Mouse (Mus musculus) embryonic fibroblast, embryonic 13.5 days (primary cell): ENCODE measurements around the gene Gm45711. TPM values are rescaled to one million over a fixed set of nuclear protein-coding genes. Genes with fewer than 3 reads are reported as not detected.
"Not testable (repeated sequence)": the region's sequence is repeated elsewhere in the genome, so short reads cannot be mapped to it uniquely, and the experiment has no call there.

Experiments
- H3K27ac ChIP-seq: 2 replicates; pipeline ENCODE4 v1.5.1; 2012; ENCODE audit warnings: low read length, control low read depth, inconsistent platforms; ENCODE audit not compliant: insufficient read depth
- H3K4me1 ChIP-seq: 2 replicates; pipeline ENCODE4 v1.6.1; 2011; ENCODE audit warnings: low read length; ENCODE audit not compliant: control insufficient read depth, insufficient read depth
- H3K4me3 ChIP-seq: 2 replicates; pipeline ENCODE4 v1.5.1; 2011; ENCODE audit warnings: mild to moderate bottlenecking, control low read depth, low read length; ENCODE audit not compliant: insufficient read depth
- CTCF ChIP-seq: IDR thresholded peaks from 2 replicates; pipeline ENCODE4 v1.5.1; 2011; ENCODE audit warnings: mild to moderate bottlenecking, control low read depth, low read length, moderate library complexity, borderline replicate concordance; ENCODE audit not compliant: insufficient read depth
- POLR2A ChIP-seq: IDR thresholded peaks from 2 replicates; pipeline ENCODE4 v1.6.1; 2011; ENCODE audit warnings: low read depth, mild to moderate bottlenecking, control low read depth, low read length, moderate library complexity
- polyA plus RNA-seq: library from polyadenylated mRNA; stranded (reverse); fragments of >200 nt; gene quantifications from 2 replicates; pipeline ENCODE4 v1.2.4, GENCODE M21; 2011; ENCODE audit warnings: low read depth; ENCODE audit not compliant: missing spikeins, insufficient read length

The Gm45711 gene
- polyA plus RNA-seq, 1 experiment: not detected

DNA sequence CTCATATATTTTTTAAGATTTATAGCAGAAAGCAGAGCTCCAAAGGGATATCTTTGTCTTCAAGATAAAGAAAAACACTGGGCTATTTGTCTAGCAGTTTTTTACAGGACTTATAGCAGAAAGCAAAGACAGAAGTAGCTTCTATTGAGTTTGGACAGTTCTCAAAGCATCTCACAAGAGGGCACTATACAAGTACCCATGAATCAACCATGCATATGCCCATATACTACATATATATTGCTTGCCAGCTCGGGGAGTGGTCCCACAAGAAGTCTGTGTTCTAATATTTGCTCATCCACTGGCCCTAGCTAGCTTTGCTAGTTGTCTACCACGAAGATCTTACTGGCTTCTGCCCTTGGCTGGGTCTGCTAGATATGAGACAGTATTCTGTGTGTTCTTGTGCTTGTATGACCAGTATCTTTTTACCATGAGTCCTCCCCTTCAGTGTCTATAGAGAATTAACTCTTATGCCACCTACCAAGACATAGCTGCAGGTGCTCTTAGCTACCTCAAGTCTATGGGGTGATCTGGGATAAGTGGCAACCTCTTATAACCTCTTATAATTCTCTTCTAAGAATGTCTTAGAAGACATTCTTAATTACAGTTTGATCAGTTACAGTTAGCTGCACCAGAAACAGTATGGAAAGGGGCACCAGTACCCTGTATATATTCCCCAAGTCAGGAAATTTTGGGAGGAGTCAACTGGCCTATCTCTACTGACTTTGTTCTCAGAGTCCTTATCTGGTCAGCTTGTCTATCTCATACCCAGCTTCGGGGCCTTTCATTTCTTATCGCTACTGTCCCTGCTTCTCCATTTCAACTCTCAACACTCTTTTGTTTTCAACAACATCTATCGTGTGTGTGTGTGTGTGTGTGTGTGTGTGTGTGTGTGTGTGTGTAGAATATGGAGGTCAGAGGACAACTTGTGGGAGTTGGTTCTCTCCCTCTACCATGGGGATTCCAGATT is 23.1 kb upstream of the Gm45711 start:
- no peak for TF ChIP-seq POLR2A
- no peak for TF ChIP-seq CTCF
- Histone ChIP-seq H3K27ac (no peak overlapping the region), H3K4me1 (no peaks in the 10 kb centered on the region), H3K4me3 (no peak overlapping the region)

DNA sequence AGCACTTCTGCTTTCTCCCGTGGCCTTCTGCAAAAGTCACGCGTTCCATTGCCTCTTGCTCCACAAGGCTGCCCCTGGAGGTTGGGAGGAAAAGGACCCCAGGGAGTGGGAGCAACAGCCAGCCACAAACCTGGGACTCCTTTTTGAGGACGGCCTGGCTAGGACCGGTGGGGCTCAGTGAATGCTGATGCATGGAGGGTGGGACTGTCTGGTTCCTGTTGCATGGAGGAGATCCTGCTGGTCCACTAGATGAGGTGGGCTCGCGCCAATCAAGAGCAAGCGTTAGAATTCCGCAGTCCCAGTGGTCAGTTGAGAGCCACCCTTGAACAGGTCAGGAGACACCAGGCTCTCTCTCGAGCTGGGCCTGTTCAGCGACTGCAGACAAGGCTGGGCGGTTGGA is 12.0 kb upstream of the Gm45711 start, which contains the start of gene Cmtm2b:
Gene Cmtm2b, plus strand, starts transcription at position 301 of the 400 bp plus-strand sequence.
- not testable (repeated sequence) for H3K4me1 ChIP-seq, H3K4me3 ChIP-seq, H3K27ac ChIP-seq

DNA sequence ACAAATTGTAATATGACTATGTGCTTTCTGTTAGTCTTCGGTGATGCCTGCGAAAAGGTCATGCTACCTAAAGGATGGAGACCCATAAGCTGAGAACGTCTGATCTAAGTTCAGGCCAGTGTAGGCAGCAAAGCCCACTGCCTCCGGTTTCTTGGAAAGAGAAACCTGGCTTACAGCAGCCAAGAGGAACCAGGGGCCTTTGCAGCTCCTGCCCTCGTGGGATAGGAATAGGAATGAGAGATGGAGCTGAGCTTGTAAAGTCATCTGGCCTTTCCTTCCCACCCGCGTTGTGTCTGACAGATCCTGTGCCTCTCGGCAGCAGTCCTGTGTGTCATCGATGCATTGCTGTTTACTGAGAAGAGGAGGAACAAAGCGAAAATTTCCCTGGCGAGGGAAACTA is 11.4 kb upstream of the Gm45711 start, which contains the start of gene Gm11020:
Gene Gm11020, plus strand, starts transcription at position 301 of the 400 bp plus-strand sequence.
- H3K4me3 ChIP-seq, H3K27ac ChIP-seq, H3K4me1 ChIP-seq: not testable (repeated sequence)

DNA sequence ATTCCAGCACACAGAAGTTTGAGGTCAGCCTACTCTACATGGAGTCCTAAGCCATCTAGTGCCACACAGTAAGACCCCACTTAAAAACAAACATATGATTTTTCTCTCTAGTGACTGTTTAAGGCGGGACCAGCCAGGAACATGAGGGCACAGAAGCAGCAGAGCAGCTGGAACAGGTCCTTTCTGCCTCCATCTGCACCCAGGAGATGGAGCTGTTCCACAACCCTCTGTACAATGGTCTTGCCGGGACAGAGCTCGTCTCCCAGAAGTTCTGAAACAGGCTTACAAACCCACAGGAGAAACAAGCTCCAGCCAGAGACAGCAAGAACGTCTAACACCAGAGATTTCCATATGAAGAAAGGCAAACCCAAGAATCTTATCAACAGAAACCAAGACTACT is 3.4 kb upstream of the Gm45711 start:
- Histone ChIP-seq H3K27ac (no peak overlapping the region), H3K4me3 (no peak overlapping the region), H3K4me1 (no peaks in the 10 kb centered on the region)
- TF ChIP-seq POLR2A (no peak), CTCF (no peak)

DNA sequence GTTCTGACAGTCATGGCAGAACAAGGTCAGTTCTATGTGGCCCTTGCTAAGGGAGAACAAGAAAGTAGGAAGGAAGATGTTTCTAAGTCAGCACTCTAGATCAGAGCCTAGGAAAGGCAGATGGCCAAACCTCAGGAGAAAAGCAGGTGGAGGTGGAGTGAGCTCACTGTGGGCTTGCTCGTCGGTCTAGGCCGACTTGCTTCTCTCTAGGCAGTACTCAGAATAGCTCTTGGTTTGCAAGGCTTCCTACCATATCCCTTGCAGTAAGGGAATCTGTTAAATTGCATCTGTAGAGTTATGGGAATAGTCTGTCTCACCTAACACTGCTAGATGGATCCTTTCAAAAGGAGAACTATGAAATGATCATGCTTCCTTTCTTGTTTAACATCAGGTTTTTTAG is 2.1 kb upstream of the Gm45711 start:
- not testable (repeated sequence) for H3K4me1 ChIP-seq, H3K4me3 ChIP-seq, H3K27ac ChIP-seq

DNA sequence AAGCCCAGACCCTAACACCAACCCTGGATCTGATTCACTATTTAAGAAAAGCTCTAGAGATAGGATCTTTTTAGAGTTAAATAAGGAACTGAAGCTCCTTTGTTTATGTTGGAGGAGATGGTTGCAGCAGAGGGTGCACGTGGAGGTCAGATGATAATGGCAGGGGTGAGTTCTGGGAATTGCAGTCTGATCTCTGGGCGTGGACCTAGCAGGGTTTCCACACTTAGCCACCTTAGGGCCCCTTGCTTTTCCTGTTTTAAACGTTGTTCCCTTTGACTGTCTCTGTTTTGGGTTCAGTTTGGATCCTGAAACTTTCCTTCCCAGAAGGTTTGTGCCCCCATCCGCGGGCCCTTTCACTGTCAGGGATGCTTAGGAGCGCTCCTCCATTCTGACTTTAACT is 1.5 kb downstream of the Gm45711 start:
- not testable (repeated sequence) for H3K27ac ChIP-seq, H3K4me1 ChIP-seq, H3K4me3 ChIP-seq

DNA sequence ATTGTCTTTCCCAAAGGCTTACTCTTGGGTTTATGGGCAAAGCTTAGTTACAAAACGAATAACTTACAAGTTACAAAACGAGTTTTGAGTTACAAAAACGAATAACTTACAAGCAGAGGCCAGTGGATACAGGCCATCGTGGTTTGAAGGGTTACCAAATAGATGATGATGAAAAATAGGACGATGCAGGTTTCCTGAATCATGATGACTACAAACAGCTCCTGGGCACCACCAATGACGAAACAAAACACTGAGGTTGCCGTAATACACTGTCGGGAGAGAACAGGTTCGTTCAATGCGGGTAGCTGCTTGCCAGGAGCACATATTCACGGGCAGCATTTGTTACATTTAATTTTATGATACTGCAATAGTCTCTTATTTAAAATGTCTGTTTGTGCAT is 4.9 kb downstream of the Gm45711 start:
- TF ChIP-seq CTCF: no peak
- no peak for TF ChIP-seq POLR2A
- no peaks in the 10 kb centered on the region for H3K4me1 ChIP-seq
- H3K4me3 ChIP-seq: no peak overlapping the region
- no peak overlapping the region for H3K27ac ChIP-seq

DNA sequence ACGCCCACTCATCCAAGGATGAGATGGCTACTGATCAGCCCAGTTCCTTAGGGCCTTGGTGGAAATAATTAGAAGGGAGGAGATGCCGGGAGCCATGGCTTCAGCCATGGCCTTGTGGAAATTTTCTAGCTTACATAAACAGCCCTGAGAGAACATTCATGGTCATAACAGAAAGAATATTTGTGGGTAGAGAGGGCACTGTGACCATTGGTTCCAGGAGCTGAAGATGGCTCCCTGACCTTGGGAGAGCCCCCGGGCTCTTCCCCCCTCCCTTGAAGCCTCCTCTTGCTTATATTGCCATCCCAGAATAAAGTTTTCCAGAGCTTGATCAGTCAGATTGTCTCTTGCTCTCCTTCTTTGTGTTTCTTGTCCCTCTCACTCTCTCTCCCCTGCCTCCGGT is 7.3 kb downstream of the Gm45711 start:
- not testable (repeated sequence) for H3K4me1 ChIP-seq, H3K27ac ChIP-seq, H3K4me3 ChIP-seq

DNA sequence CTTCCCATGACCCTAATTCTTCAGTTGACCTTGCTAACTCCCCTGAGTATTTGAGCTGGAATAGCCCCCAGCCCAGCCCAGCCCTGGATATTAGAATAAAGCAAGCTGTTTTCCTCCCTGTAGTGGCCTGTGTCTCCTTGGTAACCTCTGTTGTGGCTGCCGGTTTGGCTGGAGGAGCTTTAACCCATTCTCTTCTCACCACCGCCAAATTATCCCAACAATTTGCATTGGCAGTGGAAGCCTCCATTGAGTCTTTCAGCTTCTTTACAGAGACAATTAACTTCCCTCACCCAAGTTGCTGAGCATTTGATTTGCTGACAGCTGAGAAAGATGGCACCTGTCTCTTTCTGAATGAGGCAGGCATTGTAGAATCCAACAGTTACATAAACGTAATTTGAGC is 8.3 kb downstream of the Gm45711 start:
- H3K4me3 ChIP-seq, H3K27ac ChIP-seq, H3K4me1 ChIP-seq: not testable (repeated sequence)

DNA sequence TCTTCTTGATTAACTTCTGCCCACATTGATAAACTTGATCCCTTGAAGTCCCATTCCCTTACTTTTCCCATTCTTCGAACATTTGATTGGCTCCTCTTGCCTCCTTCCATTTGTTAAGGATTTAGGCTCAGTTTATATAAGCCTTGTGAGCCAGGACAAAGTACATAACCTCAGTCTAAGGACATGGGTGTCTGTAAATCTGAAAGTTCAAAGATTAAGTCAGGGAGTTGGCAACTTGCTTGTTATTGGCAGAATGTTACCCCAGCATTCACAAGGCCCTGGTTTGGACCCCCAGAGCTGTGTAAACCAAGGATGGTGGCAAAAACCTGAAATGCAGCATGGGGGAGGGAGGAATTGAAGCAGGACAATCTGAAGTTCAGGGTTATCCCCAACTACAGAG is 15.5 kb downstream of the Gm45711 start:
- TF ChIP-seq POLR2A (no peak), CTCF (no peak)
- Histone ChIP-seq H3K27ac (no peak overlapping the region), H3K4me3 (no peak overlapping the region), H3K4me1 (no peaks in the 10 kb centered on the region)

DNA sequence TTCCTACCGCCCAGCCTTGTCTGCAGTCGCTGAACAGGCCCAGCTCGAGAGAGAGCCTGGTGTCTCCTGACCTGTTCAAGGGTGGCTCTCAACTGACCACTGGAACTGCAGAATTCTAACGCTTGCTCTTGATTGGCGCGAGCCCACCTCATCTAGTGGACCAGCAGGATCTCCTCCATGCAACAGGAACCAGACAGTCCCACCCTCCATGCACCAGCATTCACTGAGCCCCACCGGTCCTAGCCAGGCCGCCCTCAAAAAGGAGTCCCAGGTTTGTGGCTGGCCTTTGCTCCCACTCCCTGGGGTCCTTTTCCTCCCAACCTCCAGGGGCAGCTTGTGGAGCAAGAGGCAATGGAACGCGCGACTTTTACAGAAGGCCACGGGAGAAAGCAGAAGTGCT is 16.8 kb downstream of the Gm45711 start, which contains the start of gene Cmtm2a:
Gene Cmtm2a, minus strand, starts transcription at position 101 of the 400 bp plus-strand sequence.
- not testable (repeated sequence) for H3K27ac ChIP-seq, H3K4me1 ChIP-seq, H3K4me3 ChIP-seq
